ENCODE assay signal across 7 mouse cellular contexts in the genomic region with DNA sequence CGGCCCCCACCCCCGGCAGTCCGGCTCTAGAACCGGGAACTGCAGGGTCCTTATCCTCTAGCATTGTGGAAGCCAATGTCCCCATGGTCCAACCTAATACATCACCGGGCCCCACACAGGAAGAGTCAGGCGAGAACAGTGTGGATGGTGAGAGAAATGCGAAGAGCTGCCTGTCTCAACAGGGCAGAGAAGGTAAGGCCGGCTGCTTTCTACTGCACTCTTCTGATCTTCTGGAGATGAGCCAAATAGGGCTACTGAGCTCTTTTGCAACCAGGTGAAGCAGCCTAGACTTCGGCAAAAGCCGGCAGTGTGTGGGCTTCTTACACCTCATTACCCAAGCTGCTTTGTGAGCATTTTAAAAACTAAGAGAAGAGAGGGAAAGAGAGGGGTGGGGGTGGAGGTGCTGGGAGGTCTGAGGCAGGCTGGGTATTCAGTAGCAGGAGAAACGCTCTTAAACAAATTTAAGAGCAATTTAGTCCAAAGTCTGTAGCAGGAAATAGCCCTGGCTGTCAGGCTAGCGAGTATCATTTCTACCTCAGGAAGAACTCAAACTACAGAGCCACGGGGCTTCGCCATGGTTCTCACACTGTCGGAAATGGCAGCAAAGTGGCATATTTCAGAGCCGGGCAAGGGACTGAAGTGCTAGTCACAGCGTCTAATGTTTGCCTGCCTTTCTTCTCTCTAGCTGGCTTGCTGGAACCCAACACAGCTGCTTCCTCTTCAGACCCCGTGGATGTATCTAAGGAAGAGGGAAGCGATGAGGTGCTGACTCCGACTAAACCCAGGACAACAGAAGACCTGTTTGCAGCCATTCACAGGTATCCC. TPM values are rescaled to one million over a fixed set of nuclear protein-coding genes. Genes with fewer than 3 reads are reported as not detected.
A peak's percentile ranks its signal among the peaks of the same experiment; 100 is the strongest.
DNase-seq lines count a peak whose midpoint lies in the region; ATAC-seq and TF ChIP-seq lines count a peak whose summit lies in the region.

No protein-coding gene starts in this region.

- no peaks in the 10 kb centered on the region for H3K9me3 ChIP-seq in lung, embryonic 15.5 days

- no peak overlapping the region for H3K4me3 ChIP-seq in lung, embryonic 15.5 days
- H3K4me3 ChIP-seq in cerebellum, adult 2 months (replicated peaks; ENCODE audit: insufficient read depth, low read depth, low read length): peak overlapping the region; percentile 51

- WGBS in lung, embryonic 15.5 days: 51% methylated on average over 20 of the region's 20 CpGs
- WGBS in cerebellum, adult 2 months: 22% methylated on average over 20 of the region's 20 CpGs

- 0 out of 2 replicates have a peak overlapping the region, but pooled peaks have one; percentile 11 for H3K27ac ChIP-seq in lung, embryonic 15.5 days
- H3K27ac ChIP-seq in cerebellum, adult 2 months (ENCODE audit: insufficient read depth, low read length): peak overlapping the region; percentile 72

- H3K9ac ChIP-seq in lung, embryonic 15.5 days: no peak overlapping the region

- TF ChIP-seq CTCF in cerebellum, adult 2 months (IDR thresholded peaks at IDR 0.05; ENCODE audit: borderline replicate concordance, insufficient read depth, low read depth, low read length): no peak

- no peak for ATAC-seq in lung, embryonic 15.5 days (ENCODE audit: borderline replicate concordance, extremely low read depth, low FRiP score, low TSS enrichment)
- ATAC-seq in granulocyte monocyte progenitor cell, adult 5-6 weeks (replicated peaks; ENCODE audit: poor library complexity, severe bottlenecking): peak; percentile 73

- no peak overlapping the region for H3K4me2 ChIP-seq in lung, embryonic 15.5 days

- H3K4me1 ChIP-seq in lung, embryonic 15.5 days: peaks cover 12% of the 10 kb centered on the region; the same call in 1 of the 2 replicates
- H3K4me1 ChIP-seq in cerebellum, adult 2 months (ENCODE audit: control insufficient read depth, insufficient read depth, low read length): peaks cover 17% of the 10 kb centered on the region

- H3K36me3 ChIP-seq in lung, embryonic 15.5 days: peaks cover 8% of the 10 kb centered on the region; the same call in 1 of the 2 replicates

- DNase-seq in lung, postnatal 14 days: no peak
- DNase-seq in cerebellum, adult 2 months: peak; percentile 75 to 84
- peak; percentile 62 for DNase-seq in naive thymus-derived CD4-positive, alpha-beta T cell, adult 2 months (ENCODE audit: low read depth)
- no peak for DNase-seq in yolk sac, embryonic 10.5 days (ENCODE audit: low spot score)
- DNase-seq in heart, postnatal 36 days: no peak

- TF ChIP-seq POLR2A in cerebellum, adult 2 months (IDR thresholded peaks at IDR 0.05; ENCODE audit: borderline replicate concordance, insufficient read depth, low read length): no peak

- intact Hi-C loops in heart, postnatal 36 days (cut with DNase I): loop anchor here (1.0 to 5.0 kb wide), 2 partner anchors 210 to 284 kb away; partner anchors contain the start of gene Nhsl1

- no peaks in the 10 kb centered on the region for H3K27me3 ChIP-seq in lung, embryonic 15.5 days
- H3K27me3 ChIP-seq in cerebellum, adult 2 months (ENCODE audit: control insufficient read depth, insufficient read depth, low read length): no peaks in the 10 kb centered on the region

RNA-seq across cellular contexts. Expression of gene Hebp2, which starts 18.8 kb away (rescaled TPM):
- polyA plus RNA-seq in lung, embryonic 15.5 days (2015; fragmentation: Nextera tagmentation; extraction: Ambion mirVana): 8.7 and 11.6 TPM in 2 replicates
- polyA plus RNA-seq in cerebellum, adult 2 months (2012; rRNA removed): 11.1 and 11.2 TPM in 2 replicates
- not detected in 2 replicates for total RNA-seq in granulocyte monocyte progenitor cell, adult 5-6 weeks (2014; fragmentation: Nextera tagmentation)
- 1.2 and 2.3 TPM in 2 replicates for total RNA-seq in granulocyte monocyte progenitor cell, adult 5-6 weeks (2017)
- total RNA-seq in heart, postnatal 36 days (2021): 1 to 10 TPM in 1 of 2 experiments, under 1 TPM in 1; 0.95 to 1.2 TPM

Comparison
In these comparisons a context has a peak if more than half of its experiments do, and no peak if none do; other contexts are left out.
1. DNase-seq: peak in cerebellum, adult 2 months (2 of 2) and naive thymus-derived CD4-positive, alpha-beta T cell, adult 2 months (single experiment); none in lung, postnatal 14 days (single experiment), yolk sac, embryonic 10.5 days (single experiment) and heart, postnatal 36 days (0 of 2).